Mouse (Mus musculus) left cerebral cortex, postnatal 25 days (tissue): ENCODE data around the gene Gdpd5. TPM values are rescaled to one million over a fixed set of nuclear protein-coding genes. Genes with fewer than 3 reads are reported as not detected.

ENCODE experiments used
- DNase-seq, 2 experiments: peaks; one replicate each; pipeline ENCODE4 v3.0.0; 2022; ENCODE audit warnings: low spot score in 2 of 2, mixed read lengths in 1 of 2
- intact Hi-C: fragments of 180-260 bp; cut with DNase I; formaldehyde crosslinking; loops from one replicate; pipeline ENCODE4 v1.15.1; 2025
- total RNA-seq, 2 experiments: library from RNA; stranded (reverse); gene quantifications; 2 replicates each; pipeline ENCODE4 v1.2.3; 2021

The Gdpd5 gene
- total RNA-seq, 2 experiments from 2014 or later: 40.0 to 46.2 TPM

DNA sequence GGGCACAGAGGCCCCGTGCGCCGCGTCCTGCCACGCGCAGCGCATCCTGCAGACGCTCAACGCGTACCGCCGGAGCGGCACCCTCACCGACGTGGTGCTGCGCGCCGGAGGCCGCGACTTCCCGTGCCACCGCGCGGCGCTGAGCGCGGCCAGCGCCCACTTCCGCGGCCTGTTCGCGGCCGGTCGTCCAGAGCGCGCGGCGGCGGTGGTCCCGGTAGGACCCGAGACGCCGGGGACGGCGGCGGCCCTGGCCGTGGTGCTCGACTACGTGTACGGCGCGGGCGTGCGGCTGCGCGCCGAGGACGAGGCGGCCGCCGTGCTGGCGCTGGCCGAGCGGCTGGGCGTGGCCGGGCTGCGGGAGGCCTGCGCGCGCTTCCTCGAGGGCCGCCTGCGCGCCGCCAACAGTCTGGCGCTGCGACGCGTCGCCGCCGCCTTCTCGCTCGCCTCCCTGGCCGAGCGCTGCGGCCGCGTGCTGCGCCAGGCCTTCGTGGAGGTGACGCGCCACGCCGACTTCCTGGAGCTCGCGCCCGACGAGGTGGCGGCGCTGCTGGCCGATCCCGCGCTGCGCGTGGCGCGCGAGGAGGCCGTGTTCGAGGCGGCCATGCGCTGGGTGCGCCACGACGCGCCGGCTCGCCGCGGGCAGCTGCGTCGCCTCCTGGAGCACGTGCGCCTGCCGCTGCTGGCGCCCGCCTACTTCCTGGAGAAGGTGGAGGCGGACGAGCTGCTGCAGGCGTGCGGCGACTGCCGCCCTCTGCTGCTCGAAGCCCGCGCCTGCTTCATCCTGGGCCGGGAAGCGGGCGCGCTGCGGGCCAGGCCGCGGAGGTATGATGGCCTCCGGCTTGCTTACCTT lies 87.3 kb downstream of the Gdpd5 start:
- DNase-seq: peak; percentile 77 to 87
- intact Hi-C loops: no loop called here

- intact Hi-C loops: no loop called here
- DNase-seq: no peak
These were observed 88.6 kb downstream of the Gdpd5 start for GRCm38 (mm10) chr7:99469680-99470405.

- intact Hi-C loops: no loop called here
- no peak for DNase-seq
These were observed 90.4 kb downstream of the Gdpd5 start for GRCm38 (mm10) chr7:99471578-99471977.

GRCm38 (mm10) chr7:99473638-99474407 lies 92.6 kb downstream of the Gdpd5 start:
- no peak for DNase-seq
- intact Hi-C loops: no loop called here

DNA sequence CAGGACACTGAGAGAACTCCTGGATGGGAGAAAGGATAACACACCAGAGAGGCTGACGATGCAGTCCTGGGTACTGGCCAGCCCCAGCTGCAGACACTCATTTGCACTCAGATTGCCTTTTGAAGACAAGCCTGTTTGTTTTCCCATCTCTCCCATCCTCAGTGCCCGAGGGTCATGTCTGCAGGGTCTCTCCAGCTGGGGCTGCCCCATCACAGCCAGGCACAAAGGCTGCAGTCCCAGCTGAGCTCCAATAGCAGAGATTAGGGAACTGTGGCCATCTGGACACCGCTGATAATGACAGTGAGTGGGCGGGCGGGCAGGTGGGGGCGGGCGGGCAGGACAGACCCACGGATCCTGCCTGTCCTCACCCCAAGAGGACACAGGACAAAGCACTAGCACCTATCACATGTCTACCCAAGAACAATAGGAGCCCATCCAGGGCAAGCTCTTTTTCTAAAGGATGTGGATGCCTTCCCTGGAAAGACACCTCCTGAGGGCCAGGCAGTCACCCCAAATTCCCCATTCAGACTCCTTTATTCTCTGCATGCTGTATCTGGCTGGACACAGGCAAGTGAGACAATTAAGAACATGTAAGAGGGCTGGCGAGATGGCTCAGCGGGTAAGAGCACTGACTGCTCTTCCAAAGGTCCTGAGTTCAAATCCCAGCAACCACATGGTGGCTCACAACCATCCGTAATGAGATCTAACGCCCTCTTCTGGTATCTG lies 93.8 kb downstream of the Gdpd5 start:
- peak in 1 of 2 experiments; percentile 61 for DNase-seq
- intact Hi-C loops: no loop called here

- DNase-seq: no peak
- intact Hi-C loops: no loop called here
These were observed 94.3 kb downstream of the Gdpd5 start for GRCm38 (mm10) chr7:99475562-99475911.

- DNase-seq: no peak
- intact Hi-C loops: no loop called here
These were observed 95.4 kb downstream of the Gdpd5 start for GRCm38 (mm10) chr7:99476558-99477114.

- intact Hi-C loops: no loop called here
- no peak for DNase-seq
These were observed 96.0 kb downstream of the Gdpd5 start for GRCm38 (mm10) chr7:99477235-99477634.

- intact Hi-C loops: no loop called here
- DNase-seq: no peak
These were observed 101.4 kb downstream of the Gdpd5 start for GRCm38 (mm10) chr7:99482637-99483036.

GRCm38 (mm10) chr7:99483271-99483923 lies 102.2 kb downstream of the Gdpd5 start, which contains the start of gene Rps3:
TSS of gene Rps3 (minus strand) at chr7:99483738.
- peak; percentile 95 to 99 for DNase-seq
- intact Hi-C loops: no loop called here

- no peak for DNase-seq
- intact Hi-C loops: no loop called here
These were observed 102.7 kb downstream of the Gdpd5 start for GRCm38 (mm10) chr7:99483924-99484319.

DNA sequence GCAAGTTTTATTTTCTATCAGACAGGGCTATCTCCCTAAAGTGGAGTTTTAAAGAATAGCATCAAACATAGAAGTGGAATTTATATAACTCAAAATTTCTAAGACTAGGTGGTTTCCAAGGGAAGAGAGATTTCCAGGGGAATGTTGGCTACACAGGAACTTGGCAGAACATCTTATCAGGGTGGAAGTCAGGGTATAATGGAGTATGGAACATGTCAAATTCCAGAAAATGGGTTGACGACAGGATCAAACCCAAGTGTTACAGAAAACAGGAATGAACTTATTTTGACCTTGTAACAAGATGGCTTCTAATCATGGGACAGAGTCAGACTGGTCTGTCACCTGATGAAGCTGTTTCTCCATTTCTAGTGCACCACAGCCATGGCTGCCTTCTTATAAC lies 103.5 kb downstream of the Gdpd5 start:
- DNase-seq: no peak
- intact Hi-C loops: no loop called here

GRCm38 (mm10) chr7:99489708-99490107 lies 108.5 kb downstream of the Gdpd5 start:
- intact Hi-C loops: no loop called here
- DNase-seq: no peak

- DNase-seq: no peak
- intact Hi-C loops: no loop called here
These were observed 117.9 kb downstream of the Gdpd5 start for GRCm38 (mm10) chr7:99499128-99499527.

DNA sequence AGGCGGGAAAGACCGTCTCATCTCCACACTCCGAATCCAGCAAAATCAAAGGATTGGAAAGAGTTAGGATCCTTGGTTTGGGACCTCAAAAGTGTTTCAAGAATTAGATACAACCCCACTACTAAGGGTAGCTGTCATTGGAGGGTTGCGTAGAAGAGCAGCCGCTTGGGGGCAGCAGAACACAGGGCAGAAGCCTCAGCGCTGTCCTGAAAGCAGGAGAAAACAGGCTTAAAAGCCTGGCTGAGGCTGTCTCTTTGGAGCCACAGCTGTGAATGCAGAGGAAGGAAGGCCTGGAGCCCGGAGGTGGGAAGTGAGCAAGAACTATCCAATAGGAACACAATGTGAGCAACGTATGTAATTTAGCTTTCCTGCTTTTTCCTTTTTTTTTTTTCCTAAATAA lies 119.0 kb downstream of the Gdpd5 start:
- intact Hi-C loops: loop anchor here (1.0 to 5.0 kb wide), 3 partner anchors 56 to 297 kb away; no protein-coding TSS in a partner anchor
- DNase-seq: peak; percentile 83 to 89

GRCm38 (mm10) chr7:99500655-99501054 lies 119.4 kb downstream of the Gdpd5 start:
- DNase-seq: no peak
- intact Hi-C loops: loop anchor here (1.0 to 5.0 kb wide), 3 partner anchors 56 to 297 kb away; no protein-coding TSS in a partner anchor

- DNase-seq: no peak
- intact Hi-C loops: loop anchor here (5.0 kb wide), 1 partner anchor 296 kb away; no protein-coding TSS in a partner anchor
These were observed 119.9 kb downstream of the Gdpd5 start for GRCm38 (mm10) chr7:99501148-99501547.

DNA sequence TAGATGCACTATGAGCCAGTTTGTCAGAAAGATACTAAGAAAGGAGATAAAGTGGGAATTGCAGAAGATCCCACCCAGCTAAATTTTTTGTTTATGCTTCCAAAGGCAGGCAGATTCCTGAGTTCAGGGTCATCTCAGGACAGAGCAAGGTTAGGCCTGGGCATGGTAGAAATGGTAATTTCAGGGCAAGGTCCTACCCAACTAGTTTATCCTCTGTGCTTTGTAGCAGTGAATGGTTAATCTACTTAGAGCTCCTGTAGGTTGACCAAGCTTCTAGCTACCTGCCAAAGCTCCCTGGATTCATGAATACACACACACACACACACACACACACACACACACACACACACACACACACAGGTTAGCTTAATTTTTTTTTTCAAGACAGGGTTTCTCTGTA lies 123.3 kb downstream of the Gdpd5 start:
- DNase-seq: no peak
- intact Hi-C loops: loop anchor here (5.0 kb wide), 1 partner anchor 293 kb away; no protein-coding TSS in a partner anchor
